In genomic region chr8:70880546-70880945, GRCm38 (mm10) we compare ENCODE assay signal across 8 mouse cellular contexts. TPM values are rescaled to one million over a fixed set of nuclear protein-coding genes. Genes with fewer than 3 reads are reported as not detected.
DNase-seq lines count a peak whose midpoint lies in the region; ATAC-seq and TF ChIP-seq lines count a peak whose summit lies in the region.
"Had no signal": no experiment of that assay in that cellular context is flagged by ENCODE, and none has a peak within 500 bp of the region (broad histone marks: within the 10 kb centered on the region; RNA-seq: fewer than 3 reads in every experiment).

No protein-coding gene starts in this region.

- H3K9me3 ChIP-seq in hindbrain, embryonic 10.5 days, result no peaks in the 10 kb centered on the region
- no peaks in the 10 kb centered on the region for H3K9me3 ChIP-seq in hindbrain, embryonic 11.5 days (ENCODE audit: control insufficient read depth, low read length)
- no peaks in the 10 kb centered on the region for H3K9me3 ChIP-seq in limb, embryonic 13.5 days
- no peaks in the 10 kb centered on the region for H3K9me3 ChIP-seq in liver, postnatal 0 days (ENCODE audit: low read length)

- H3K4me1 ChIP-seq in hindbrain, embryonic 10.5 days (replicated peaks), result peaks cover 19% of the 10 kb centered on the region
- H3K4me1 ChIP-seq in hindbrain, embryonic 11.5 days (replicated peaks; ENCODE audit: control insufficient read depth, insufficient read depth, low read length), result peaks cover 3% of the 10 kb centered on the region; the same call in 1 of the 2 replicates
- peaks cover 16% of the 10 kb centered on the region for H3K4me1 ChIP-seq in limb, embryonic 13.5 days
- H3K4me1 ChIP-seq in liver, postnatal 0 days (ENCODE audit: insufficient read depth), result peaks cover 5% of the 10 kb centered on the region; the same call in 1 of the 2 replicates

- 32% methylated on average over 11 of the region's 11 CpGs for WGBS in hindbrain, embryonic 10.5 days
- whole genome bisulfite sequencing in hindbrain, embryonic 11.5 days, result 31% methylated on average over 11 of the region's 11 CpGs
- 21% methylated on average over 11 of the region's 11 CpGs for WGBS in limb, embryonic 13.5 days
- WGBS in liver, postnatal 0 days (ENCODE audit: insufficient replicate concordance), result 45% methylated on average over 11 of the region's 11 CpGs

- no peak for ATAC-seq in hindbrain, embryonic 11.5 days (ENCODE audit: low FRiP score)
- no peak; the same call in 1 of the 2 replicates for ATAC-seq in limb, embryonic 13.5 days (ENCODE audit: low FRiP score, low read depth)
- ATAC-seq in liver, postnatal 0 days, result no peak

- H3K4me2 ChIP-seq in hindbrain, embryonic 11.5 days (replicated peaks; ENCODE audit: low read depth, low read length), result no peak overlapping the region
- peak overlapping the region; percentile 25 for H3K4me2 ChIP-seq in limb, embryonic 13.5 days (replicated peaks)
- H3K4me2 ChIP-seq in liver, postnatal 0 days (ENCODE audit: low read depth, low read length), result no peak overlapping the region

- TF ChIP-seq CTCF in liver, postnatal 0 days (IDR thresholded peaks at IDR 0.05; ENCODE audit: low read depth), result no peak

- H3K9ac ChIP-seq in hindbrain, embryonic 11.5 days (ENCODE audit: low read depth, low read length), result no peak overlapping the region
- H3K9ac ChIP-seq in limb, embryonic 13.5 days, result peak overlapping the region; percentile 43; the same call in 1 of the 2 replicates
- no peak overlapping the region for H3K9ac ChIP-seq in liver, postnatal 0 days (replicated peaks)

- H3K36me3 ChIP-seq in hindbrain, embryonic 10.5 days, result no peaks in the 10 kb centered on the region
- H3K36me3 ChIP-seq in hindbrain, embryonic 11.5 days (ENCODE audit: control insufficient read depth, insufficient read depth, low read length), result no peaks in the 10 kb centered on the region
- no peaks in the 10 kb centered on the region for H3K36me3 ChIP-seq in limb, embryonic 13.5 days
- H3K36me3 ChIP-seq in liver, postnatal 0 days (replicated peaks; ENCODE audit: insufficient read depth, low read length), result no peaks in the 10 kb centered on the region

- 0 out of 2 replicates have a peak, but pooled peaks cover under 1% of the 10 kb centered on the region for H3K27me3 ChIP-seq in hindbrain, embryonic 10.5 days (ENCODE audit: insufficient read depth, poor library complexity, severe bottlenecking)
- no peaks in the 10 kb centered on the region for H3K27me3 ChIP-seq in hindbrain, embryonic 11.5 days (ENCODE audit: control insufficient read depth, insufficient read depth, low read length)
- H3K27me3 ChIP-seq in limb, embryonic 13.5 days, result no peaks in the 10 kb centered on the region; the same call in 1 of the 2 replicates
- no peaks in the 10 kb centered on the region for H3K27me3 ChIP-seq in liver, postnatal 0 days (ENCODE audit: insufficient read depth, low read length)

- H3K27ac ChIP-seq in hindbrain, embryonic 10.5 days, result peak overlapping the region; percentile 46; the same call in 1 of the 2 replicates
- H3K27ac ChIP-seq in hindbrain, embryonic 11.5 days (ENCODE audit: low read depth, low read length), result no peak overlapping the region
- H3K27ac ChIP-seq in limb, embryonic 13.5 days, result no peak overlapping the region; the same call in 1 of the 2 replicates
- H3K27ac ChIP-seq in liver, postnatal 0 days (ENCODE audit: low read depth), result no peak overlapping the region
- H3K27ac ChIP-seq: macrophage had no signal

- TF ChIP-seq EP300 in liver, postnatal 0 days (IDR thresholded peaks at IDR 0.05; ENCODE audit: low read depth), result no peak

- no peak for DNase-seq in hindbrain, embryonic 10.5 days (ENCODE audit: low spot score)
- DNase-seq in hindbrain, embryonic 11.5 days (ENCODE audit: low spot score), result no peak
- peak; percentile 79 for DNase-seq in Muller cell, postnatal 12 days (ENCODE audit: inconsistent ontology term)
- peak; percentile 67 for DNase-seq in cerebellum, adult 9-11 months
- no peak for DNase-seq in gastrocnemius, postnatal 4 days (ENCODE audit: low spot score in 2 of 2)
- no peak for DNase-seq in liver, postnatal 0 days

- no peak overlapping the region for H3K4me3 ChIP-seq in hindbrain, embryonic 10.5 days
- H3K4me3 ChIP-seq in hindbrain, embryonic 11.5 days (ENCODE audit: low read depth, low read length), result no peak overlapping the region
- no peak overlapping the region for H3K4me3 ChIP-seq in limb, embryonic 13.5 days
- H3K4me3 ChIP-seq in liver, postnatal 0 days (ENCODE audit: low read depth, low read length), result no peak overlapping the region

RNA-seq across cellular contexts. Expression of gene Ccdc124, which starts 6.8 kb away (rescaled TPM):
- 172 and 182 TPM in 2 replicates for polyA plus RNA-seq in hindbrain, embryonic 10.5 days (2016; fragmentation: Nextera tagmentation; extraction: Ambion mirVana)
- polyA plus RNA-seq in hindbrain, embryonic 11.5 days (2014; fragmentation: Nextera tagmentation; extraction: Ambion mirVana), result 162 and 173 TPM in 2 replicates
- polyA plus RNA-seq in limb, embryonic 13.5 days (2015; fragmentation: Nextera tagmentation; extraction: Ambion mirVana), result 113 and 117 TPM in 2 replicates
- total RNA-seq in gastrocnemius, postnatal 4 days (2021), result 10 to 100 TPM; 37.5 to 40.1 TPM
- polyA plus RNA-seq in liver, postnatal 0 days (2015; fragmentation: Nextera tagmentation; extraction: Ambion mirVana), result 34.3 and 37.9 TPM in 2 replicates

RNA-seq across cellular contexts. Expression of gene Slc5a5, which starts 12.0 kb away (rescaled TPM):
- polyA plus RNA-seq in hindbrain, embryonic 10.5 days (2016; fragmentation: Nextera tagmentation; extraction: Ambion mirVana), result 0.39 and 0.59 TPM in 2 replicates
- 0.47 and 0.71 TPM in 2 replicates for polyA plus RNA-seq in hindbrain, embryonic 11.5 days (2014; fragmentation: Nextera tagmentation; extraction: Ambion mirVana)
- 0.39 and 0.45 TPM in 2 replicates for polyA plus RNA-seq in limb, embryonic 13.5 days (2015; fragmentation: Nextera tagmentation; extraction: Ambion mirVana)
- not detected for total RNA-seq in gastrocnemius, postnatal 4 days (2021)
- polyA plus RNA-seq in liver, postnatal 0 days (2015; fragmentation: Nextera tagmentation; extraction: Ambion mirVana), result not detected in 2 replicates
- polyA plus RNA-seq: macrophage had no signal

RNA-seq across cellular contexts. Expression of gene Rpl18a, which starts 16.7 kb away (rescaled TPM):
- polyA plus RNA-seq in hindbrain, embryonic 10.5 days (2016; fragmentation: Nextera tagmentation; extraction: Ambion mirVana), result 3,443 and 3,791 TPM in 2 replicates
- polyA plus RNA-seq in hindbrain, embryonic 11.5 days (2014; fragmentation: Nextera tagmentation; extraction: Ambion mirVana), result 3,048 and 3,182 TPM in 2 replicates
- 4,263 and 4,460 TPM in 2 replicates for polyA plus RNA-seq in limb, embryonic 13.5 days (2015; fragmentation: Nextera tagmentation; extraction: Ambion mirVana)
- 1,000 to 10,000 TPM; 1,846 to 1,982 TPM for total RNA-seq in gastrocnemius, postnatal 4 days (2021)
- polyA plus RNA-seq in liver, postnatal 0 days (2015; fragmentation: Nextera tagmentation; extraction: Ambion mirVana), result 2,490 and 2,569 TPM in 2 replicates

RNA-seq across cellular contexts. Expression of gene Kcnn1, which starts 17.5 kb away (rescaled TPM):
- polyA plus RNA-seq in hindbrain, embryonic 10.5 days (2016; fragmentation: Nextera tagmentation; extraction: Ambion mirVana), result 6.2 and 19.3 TPM in 2 replicates
- polyA plus RNA-seq in hindbrain, embryonic 11.5 days (2014; fragmentation: Nextera tagmentation; extraction: Ambion mirVana), result 10.7 and 12.2 TPM in 2 replicates
- polyA plus RNA-seq in limb, embryonic 13.5 days (2015; fragmentation: Nextera tagmentation; extraction: Ambion mirVana), result 2.9 and 4.3 TPM in 2 replicates
- 1 to 10 TPM; 1.7 to 1.8 TPM for total RNA-seq in gastrocnemius, postnatal 4 days (2021)
- polyA plus RNA-seq in liver, postnatal 0 days (2015; fragmentation: Nextera tagmentation; extraction: Ambion mirVana), result 0.19 and 0.45 TPM in 2 replicates

RNA-seq across cellular contexts. Expression of gene Map1s, which starts 25.2 kb away (rescaled TPM):
- 66.6 and 74.5 TPM in 2 replicates for polyA plus RNA-seq in hindbrain, embryonic 10.5 days (2016; fragmentation: Nextera tagmentation; extraction: Ambion mirVana)
- 32.3 and 34.3 TPM in 2 replicates for polyA plus RNA-seq in hindbrain, embryonic 11.5 days (2014; fragmentation: Nextera tagmentation; extraction: Ambion mirVana)
- 52.8 and 57.8 TPM in 2 replicates for polyA plus RNA-seq in limb, embryonic 13.5 days (2015; fragmentation: Nextera tagmentation; extraction: Ambion mirVana)
- 10 to 100 TPM; 36.1 to 38.1 TPM for total RNA-seq in gastrocnemius, postnatal 4 days (2021)
- 8.3 and 8.7 TPM in 2 replicates for polyA plus RNA-seq in liver, postnatal 0 days (2015; fragmentation: Nextera tagmentation; extraction: Ambion mirVana)

Comparison
In these comparisons a context has a peak if more than half of its experiments do, and no peak if none do; other contexts are left out.
1. DNase-seq: peak in Muller cell, postnatal 12 days (single experiment) and cerebellum, adult 9-11 months (single experiment); none in hindbrain, embryonic 10.5 days (single experiment), hindbrain, embryonic 11.5 days (single experiment), gastrocnemius, postnatal 4 days (0 of 2) and liver, postnatal 0 days (single experiment).